Mouse (Mus musculus): ENCODE measurements around the gene Ebf1.

GRCm38 (mm10) chr11:44684486-44685076 lies 67.5 kb downstream of the Ebf1 start:
- TF ChIP-seq GATA1 (IDR thresholded peaks at IDR 0.05; ENCODE audit: low read length) = no peak
- TF ChIP-seq TAL1 (IDR thresholded peaks at IDR 0.05; ENCODE audit: low read length) = no peak

All from erythroblast, embryonic 14.5 days (primary cell).